Mouse (Mus musculus) heart, embryonic 12.5 days (tissue): ENCODE data around the gene Fah. TPM values are rescaled to one million over a fixed set of nuclear protein-coding genes. Genes with fewer than 3 reads are reported as not detected.
A peak's percentile ranks its signal among the peaks of the same experiment; 100 is the strongest.

ENCODE experiments used
- ATAC-seq: fragments of 200-750 bp; cut with Nextera tagmentation; 2 replicates; pipeline ENCODE4 v1.8.0; 2017; ENCODE audit warnings: moderate TSS enrichment, moderate library complexity; ENCODE audit not compliant: insufficient number of reproducible peaks, low FRiP score
- H3K27ac ChIP-seq: fragments of 300-500 bp; sonication (generic); 2 replicates; pipeline ENCODE4 v1.5.1; 2016; ENCODE audit warnings: mild to moderate bottlenecking, moderate library complexity; ENCODE audit not compliant: poor library complexity, severe bottlenecking
- H3K27me3 ChIP-seq: fragments of 300-500 bp; sonication (generic); replicated peaks from 2 replicates; pipeline ENCODE4 v1.6.1; 2016; ENCODE audit warnings: mild to moderate bottlenecking, moderate library complexity
- H3K36me3 ChIP-seq: fragments of 300-500 bp; sonication (generic); 2 replicates; pipeline ENCODE4 v1.6.1; 2016; ENCODE audit warnings: mild to moderate bottlenecking, moderate library complexity
- H3K4me1 ChIP-seq: fragments of 300-500 bp; sonication (generic); replicated peaks from 2 replicates; pipeline ENCODE4 v1.6.1; 2016; ENCODE audit warnings: mild to moderate bottlenecking
- H3K4me2 ChIP-seq: fragments of 300-500 bp; sonication (generic); 2 replicates; pipeline ENCODE4 v1.6.1; 2016; ENCODE audit warnings: mild to moderate bottlenecking, moderate library complexity
- H3K4me3 ChIP-seq: fragments of 300-500 bp; sonication (generic); 2 replicates; pipeline ENCODE4 v1.5.1; 2016; ENCODE audit warnings: mild to moderate bottlenecking
- H3K9ac ChIP-seq: fragments of 300-500 bp; sonication (generic); 2 replicates; pipeline ENCODE4 v1.6.1; 2016; ENCODE audit warnings: mild to moderate bottlenecking, moderate library complexity
- H3K9me3 ChIP-seq: fragments of 300-500 bp; sonication (generic); replicated peaks from 2 replicates; pipeline ENCODE4 v1.6.1; 2016; ENCODE audit warnings: mild to moderate bottlenecking, moderate library complexity
- whole genome bisulfite sequencing: fragments of 180-500 bp; shearing (Covaris S2); methylation state at CpG from one replicate; pipeline ENCODE4 v1.1.7; 2016; 5-methylcytosine and 5-hydroxymethylcytosine counted together
- polyA plus RNA-seq: library from polyadenylated mRNA; unstranded; fragments of >200 nt; fragmentation: Nextera tagmentation; extraction: Ambion mirVana; gene quantifications from 2 replicates; pipeline ENCODE4 v1.2.1, GENCODE M21; 2016

Fah gene
- polyA plus RNA-seq: 5.9 and 6.9 TPM in 2 replicates

DNA sequence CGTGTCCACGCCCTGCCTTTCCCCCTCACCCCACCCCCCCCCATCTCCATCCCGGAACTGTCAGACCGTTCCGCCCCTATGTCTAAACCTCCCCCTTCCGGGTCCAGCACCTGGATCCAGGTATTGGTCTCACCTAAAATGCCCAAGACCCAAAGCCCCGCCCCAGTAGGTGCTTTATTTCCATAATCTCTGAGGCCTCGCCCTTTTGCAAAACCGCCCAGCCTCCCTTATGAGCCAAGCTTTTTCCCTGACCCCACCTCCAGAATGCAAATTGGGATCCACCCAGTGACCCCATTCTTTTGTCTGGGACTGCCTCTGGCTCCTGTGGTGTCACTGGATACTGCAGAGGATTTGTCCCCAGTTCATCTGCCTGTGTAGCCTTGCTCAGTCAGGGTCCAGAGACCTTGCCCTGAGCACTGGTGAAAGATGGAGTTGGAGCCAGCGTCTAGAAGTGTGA is at the start of gene Fah:
TSS of gene Fah (minus strand) at position 430 of the 457 bp plus-strand sequence.
- peak within 1 kb of the TSS; percentile 73 for H3K9ac ChIP-seq
- peak within 1 kb of the TSS; percentile 100 for H3K4me2 ChIP-seq
- no peak within 1 kb of the TSS for H3K27ac ChIP-seq
- 3% methylated on average over 10 of the region's 10 CpGs for WGBS
- peak within 1 kb of the TSS; percentile 75 for H3K4me3 ChIP-seq
- 0 out of 2 replicates have a peak, but pooled peaks cover 7% of the 10 kb centered on the region for H3K4me1 ChIP-seq
- H3K27me3 ChIP-seq: no peaks in the 10 kb centered on the region
- H3K36me3 ChIP-seq: no peaks in the 10 kb centered on the region
- ATAC-seq: peak; percentile 46
- H3K9me3 ChIP-seq: no peaks in the 10 kb centered on the region

DNA sequence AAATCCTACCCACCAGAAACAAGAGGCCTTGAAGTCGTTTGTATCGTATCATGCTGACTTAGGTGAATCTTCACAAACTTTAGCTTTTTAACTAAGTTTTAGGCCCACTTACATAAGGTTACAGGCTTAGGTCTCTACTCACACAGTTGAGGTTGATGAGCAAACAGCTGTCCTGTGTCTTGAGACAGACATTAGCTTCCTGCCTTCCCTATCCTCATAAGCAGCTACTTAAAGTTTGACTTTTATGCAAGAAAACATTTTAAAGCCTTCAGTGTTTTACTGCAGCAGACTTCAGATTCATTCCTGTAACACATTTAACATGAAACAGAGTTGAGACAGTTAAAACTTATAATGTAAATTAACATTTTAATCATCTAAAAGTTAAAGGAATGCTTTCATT is 46.2 kb upstream of the Fah start:
- WGBS: 87% methylated on average over 2 of the region's 2 CpGs
- H3K36me3 ChIP-seq: 0 out of 2 replicates have a peak, but pooled peaks cover 5% of the 10 kb centered on the region

DNA sequence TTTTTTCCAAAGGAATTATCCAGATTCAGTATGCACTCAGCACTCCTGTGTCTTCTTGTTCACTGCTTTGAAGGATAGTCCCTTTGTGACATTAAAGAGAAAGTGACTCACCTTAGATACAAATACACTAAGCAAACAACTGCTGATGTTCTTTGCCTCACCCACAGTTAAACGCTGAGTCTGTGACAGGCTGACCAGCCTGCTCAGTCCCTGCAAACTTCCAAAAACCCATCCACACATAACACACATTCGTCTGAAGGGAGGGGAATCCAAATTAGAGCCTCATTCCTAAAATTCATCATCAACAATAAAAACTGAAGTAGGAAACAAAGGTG is 45.4 kb upstream of the Fah start:
- Histone ChIP-seq H3K27me3 (no peaks in the 10 kb centered on the region), H3K4me1 (0 out of 2 replicates have a peak, but pooled peaks cover 2% of the 10 kb centered on the region), H3K4me3 (no peak overlapping the region), H3K27ac (peak overlapping the region; percentile 38; the same call in 1 of the 2 replicates), H3K36me3 (0 out of 2 replicates have a peak, but pooled peaks cover 5% of the 10 kb centered on the region), H3K9me3 (no peaks in the 10 kb centered on the region), H3K9ac (no peak overlapping the region), H3K4me2 (no peak overlapping the region)
- WGBS: 70% methylated on average over 2 of the region's 2 CpGs
- ATAC-seq: no peak

More for the DNA sequence above, 46.2 kb upstream of the Fah start:
- no peak overlapping the region for H3K4me3 ChIP-seq
- no peak for ATAC-seq
- H3K4me1 ChIP-seq: 0 out of 2 replicates have a peak, but pooled peaks cover 2% of the 10 kb centered on the region
- H3K9ac ChIP-seq: no peak overlapping the region
- no peaks in the 10 kb centered on the region for H3K27me3 ChIP-seq
- H3K4me2 ChIP-seq: no peak overlapping the region
- H3K9me3 ChIP-seq: no peaks in the 10 kb centered on the region
- H3K27ac ChIP-seq: no peak overlapping the region

DNA sequence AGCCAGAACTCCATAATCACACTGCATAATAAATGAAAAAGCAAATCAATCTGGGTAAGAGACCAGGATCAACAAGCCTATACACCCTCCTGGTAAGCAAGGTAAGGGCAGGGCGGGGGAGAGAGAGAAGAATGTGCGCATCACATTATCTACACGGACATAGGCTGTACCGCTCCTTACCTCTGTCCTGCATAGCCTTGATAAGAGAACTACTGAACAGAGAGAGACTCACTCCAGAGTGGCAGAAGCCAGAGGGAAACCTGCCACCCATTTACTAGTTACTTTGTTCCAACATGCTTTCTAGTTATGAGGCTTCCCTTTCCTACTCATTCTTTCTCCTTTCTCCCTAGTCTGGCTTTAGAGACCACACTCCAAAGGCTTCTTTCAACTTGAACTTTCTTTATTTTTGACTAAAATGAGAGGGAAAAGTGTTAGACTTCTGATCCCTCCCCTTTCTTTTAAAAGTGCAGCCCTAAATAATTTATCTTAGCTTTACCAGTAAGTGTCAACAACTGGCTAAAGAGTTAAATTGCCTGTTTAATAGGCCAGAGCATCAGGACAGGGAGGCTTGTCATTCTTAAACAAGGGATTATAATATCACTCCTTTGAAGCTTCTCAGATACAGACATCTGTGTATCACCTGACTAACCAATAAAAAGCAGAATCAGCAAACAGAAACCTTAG is 44.9 kb upstream of the Fah start:
- 0 out of 2 replicates have a peak, but pooled peaks cover 2% of the 10 kb centered on the region for H3K4me1 ChIP-seq
- H3K9ac ChIP-seq: no peak overlapping the region
- peak; percentile 98 for ATAC-seq
- H3K27me3 ChIP-seq: no peaks in the 10 kb centered on the region
- H3K27ac ChIP-seq: no peak overlapping the region
- 0 out of 2 replicates have a peak, but pooled peaks cover 5% of the 10 kb centered on the region for H3K36me3 ChIP-seq
- 62% methylated on average over 4 of the region's 4 CpGs for WGBS
- no peaks in the 10 kb centered on the region for H3K9me3 ChIP-seq
- no peak overlapping the region for H3K4me2 ChIP-seq
- no peak overlapping the region for H3K4me3 ChIP-seq

DNA sequence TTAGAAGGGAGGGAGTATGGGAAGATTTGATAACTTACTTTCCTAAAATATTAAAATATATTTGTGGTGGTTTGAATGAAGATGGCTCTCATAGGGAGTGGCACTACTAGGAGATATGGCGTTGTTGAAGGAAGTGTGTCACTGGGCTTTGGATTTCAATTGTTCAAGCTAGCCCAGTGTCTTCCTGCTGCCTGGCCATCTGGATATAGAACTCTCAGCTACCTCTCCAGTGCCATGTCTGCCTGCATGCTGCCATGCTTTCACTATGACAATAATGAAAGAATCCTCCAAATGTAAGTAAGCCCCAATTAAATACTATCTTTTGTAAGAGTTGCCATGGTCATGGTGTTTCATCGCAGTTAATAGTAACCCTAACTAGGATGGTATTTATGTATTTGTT is 42.5 kb upstream of the Fah start:
- Histone ChIP-seq H3K4me2 (no peak overlapping the region), H3K9ac (no peak overlapping the region), H3K9me3 (no peaks in the 10 kb centered on the region), H3K4me3 (no peak overlapping the region), H3K36me3 (0 out of 2 replicates have a peak, but pooled peaks cover 5% of the 10 kb centered on the region), H3K27ac (no peak overlapping the region), H3K27me3 (no peaks in the 10 kb centered on the region), H3K4me1 (no peaks in the 10 kb centered on the region)
- no peak for ATAC-seq
- 86% methylated on average over 2 of the region's 2 CpGs for WGBS

DNA sequence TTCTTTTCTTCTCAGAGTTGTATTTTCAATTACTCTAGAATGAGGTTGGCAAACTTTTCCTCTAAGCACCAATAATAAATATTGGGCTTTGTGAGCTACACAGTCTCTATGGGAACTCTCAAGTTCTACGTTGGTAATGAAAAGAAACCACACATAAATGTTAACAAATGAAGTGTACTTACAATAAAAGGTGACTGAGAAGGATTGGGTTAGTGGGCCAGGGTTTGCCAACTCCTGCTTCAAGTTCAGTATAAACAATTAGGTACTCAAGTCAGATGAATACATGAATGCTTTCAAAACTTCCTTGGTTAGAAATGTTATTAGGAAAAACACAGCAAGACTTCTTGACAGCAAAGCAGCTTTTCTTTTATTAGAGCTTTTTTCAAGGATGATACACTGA is 39.7 kb upstream of the Fah start:
- H3K27ac ChIP-seq: no peak overlapping the region
- 87% methylated on average over 1 of the region's 1 CpGs for WGBS

DNA sequence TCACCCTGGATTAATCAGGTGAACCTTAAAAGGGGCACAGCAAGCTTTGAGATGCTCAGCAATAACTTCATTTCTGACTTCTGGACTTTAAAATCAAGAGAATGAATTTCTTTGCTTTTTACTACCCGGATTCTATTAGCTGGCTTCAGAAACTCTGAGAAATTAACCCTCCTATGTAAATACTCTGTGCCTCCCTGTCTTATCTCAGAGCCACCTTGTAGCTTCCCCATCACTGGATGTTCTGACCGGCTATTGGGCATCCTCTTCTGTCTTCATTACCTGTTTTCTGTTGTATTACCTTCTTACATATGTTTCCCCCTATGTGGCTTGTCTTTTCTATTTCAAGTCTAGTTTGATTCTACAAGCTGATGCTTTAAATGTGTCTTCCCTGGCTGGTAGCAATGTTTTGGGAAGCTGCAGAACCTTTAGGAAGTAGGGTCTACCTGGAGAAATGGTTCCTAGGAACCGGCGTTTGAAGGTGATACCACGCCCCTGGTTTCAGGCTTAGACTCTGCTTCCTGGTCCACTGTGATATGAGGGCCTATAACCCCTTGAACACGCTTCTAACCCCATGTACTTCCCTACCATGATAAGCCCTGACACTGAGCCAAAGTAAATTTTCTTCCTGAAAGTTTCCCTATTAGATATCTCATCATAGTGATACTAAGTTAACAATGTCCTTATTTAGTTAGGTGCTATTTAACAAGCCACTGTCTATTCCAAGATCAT is 36.9 kb upstream of the Fah start:
- no peak overlapping the region for H3K4me2 ChIP-seq
- H3K27ac ChIP-seq: no peak overlapping the region
- peaks cover 15% of the 10 kb centered on the region; the same call in 1 of the 2 replicates for H3K4me1 ChIP-seq
- H3K9me3 ChIP-seq: no peaks in the 10 kb centered on the region
- H3K36me3 ChIP-seq: no peaks in the 10 kb centered on the region
- no peak overlapping the region for H3K4me3 ChIP-seq
- ATAC-seq: no peak
- H3K9ac ChIP-seq: no peak overlapping the region
- WGBS: 67% methylated on average over 6 of the region's 6 CpGs
- no peaks in the 10 kb centered on the region for H3K27me3 ChIP-seq

More for the DNA sequence above, 39.7 kb upstream of the Fah start:
- Histone ChIP-seq H3K4me1 (peaks cover 15% of the 10 kb centered on the region; the same call in 1 of the 2 replicates), H3K9me3 (no peaks in the 10 kb centered on the region), H3K9ac (no peak overlapping the region), H3K27me3 (no peaks in the 10 kb centered on the region), H3K36me3 (0 out of 2 replicates have a peak, but pooled peaks cover 5% of the 10 kb centered on the region), H3K4me2 (no peak overlapping the region), H3K4me3 (no peak overlapping the region)
- ATAC-seq: no peak

DNA sequence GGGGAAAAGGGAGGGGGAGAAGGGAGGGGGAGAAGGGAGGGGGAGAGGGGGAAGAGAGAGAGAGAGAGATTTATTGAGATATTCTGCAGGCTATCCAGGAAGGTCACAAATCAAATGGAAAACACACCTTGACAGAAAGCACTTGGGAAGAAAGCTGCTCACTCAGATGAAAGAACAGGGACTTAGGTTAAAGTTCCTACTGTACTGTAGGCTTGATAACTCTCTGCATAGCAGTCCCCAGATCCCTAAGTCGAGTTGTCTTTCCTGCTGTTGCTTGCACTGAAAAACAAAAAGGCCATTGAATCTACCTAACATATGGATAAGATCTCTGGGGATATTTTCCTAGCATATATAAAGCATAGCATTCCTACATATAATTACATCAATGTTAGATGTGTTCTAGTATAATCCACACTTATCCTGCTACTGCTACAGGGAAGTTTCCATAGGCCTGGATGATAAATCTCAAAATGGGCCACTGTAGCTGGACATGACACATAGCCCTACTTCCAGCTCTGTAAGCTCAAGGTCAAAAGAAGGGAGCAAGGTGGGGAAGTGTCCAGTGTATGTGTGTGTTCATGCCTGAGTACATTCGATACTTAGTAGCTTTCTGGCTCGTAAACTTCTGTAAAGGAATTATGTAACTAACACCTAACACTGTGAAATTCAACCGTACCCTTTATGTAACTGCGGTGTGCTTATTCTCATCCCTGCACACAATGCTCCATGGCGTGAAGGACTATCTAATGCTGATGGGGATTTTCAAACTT is 35.8 kb upstream of the Fah start:
- Histone ChIP-seq H3K4me2 (no peak overlapping the region), H3K9me3 (no peaks in the 10 kb centered on the region), H3K9ac (no peak overlapping the region), H3K36me3 (no peaks in the 10 kb centered on the region), H3K27me3 (no peaks in the 10 kb centered on the region), H3K4me3 (no peak overlapping the region), H3K27ac (no peak overlapping the region), H3K4me1 (peaks cover 15% of the 10 kb centered on the region; the same call in 1 of the 2 replicates)
- 81% methylated on average over 6 of the region's 6 CpGs for WGBS
- no peak for ATAC-seq

DNA sequence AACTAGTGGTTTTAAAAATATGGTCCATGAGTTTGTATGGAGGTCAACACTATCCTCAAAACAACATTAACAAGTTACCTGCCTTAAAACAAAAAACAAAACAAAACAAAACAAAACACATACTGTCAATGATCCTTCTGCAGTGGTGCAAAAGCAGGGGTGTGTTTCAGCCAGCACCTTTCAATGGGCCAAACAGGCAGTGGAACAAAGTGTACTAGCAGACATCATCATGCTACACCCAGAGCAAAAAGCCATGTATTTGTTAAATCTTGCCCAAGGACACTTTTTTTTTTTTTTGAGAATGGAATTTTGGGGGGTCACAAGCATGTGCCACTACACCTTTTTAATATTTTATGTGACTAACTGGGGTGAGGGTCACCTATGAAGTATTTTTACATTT is 30.4 kb upstream of the Fah start:
- Histone ChIP-seq H3K4me3 (no peak overlapping the region), H3K9ac (no peak overlapping the region), H3K4me2 (no peak overlapping the region), H3K36me3 (peaks cover 7% of the 10 kb centered on the region; the same call in 1 of the 2 replicates), H3K27me3 (no peaks in the 10 kb centered on the region), H3K27ac (no peak overlapping the region), H3K4me1 (peaks cover under 1% of the 10 kb centered on the region; the same call in 1 of the 2 replicates), H3K9me3 (no peaks in the 10 kb centered on the region)
- ATAC-seq: no peak

DNA sequence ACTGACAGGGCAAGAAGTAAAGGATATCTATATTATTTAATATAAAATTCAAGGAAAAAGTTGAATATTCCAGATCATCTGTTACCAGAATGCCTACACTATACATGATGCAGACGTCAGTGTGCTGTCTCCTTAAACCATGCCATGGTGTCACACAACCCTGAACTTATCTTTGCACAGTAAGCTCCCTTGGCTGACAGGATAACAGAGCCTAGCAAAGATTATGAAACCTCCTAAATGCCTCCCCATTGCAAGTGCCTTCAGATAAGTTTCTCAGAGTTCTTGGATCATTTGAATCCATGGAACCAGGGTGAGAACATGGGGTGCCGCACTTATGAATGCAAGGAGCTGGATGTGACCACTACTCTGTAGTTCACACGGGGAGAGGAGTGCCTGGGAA is 25.4 kb upstream of the Fah start:
- WGBS: 75% methylated on average over 3 of the region's 3 CpGs
- H3K36me3 ChIP-seq: peaks cover 32% of the 10 kb centered on the region

More for the DNA sequence above, 25.4 kb upstream of the Fah start:
- Histone ChIP-seq H3K4me3 (no peak overlapping the region), H3K4me1 (no peaks in the 10 kb centered on the region), H3K27ac (no peak overlapping the region), H3K27me3 (no peaks in the 10 kb centered on the region), H3K9me3 (no peaks in the 10 kb centered on the region), H3K9ac (no peak overlapping the region), H3K4me2 (no peak overlapping the region)
- ATAC-seq: peak; percentile 57; the same call in 1 of the 2 replicates
